Mouse (Mus musculus) bone marrow macrophage, adult 2 months (primary cell): ENCODE measurements around the gene Cldn14.

ENCODE experiments used
- CTCF ChIP-seq: IDR thresholded peaks from 2 replicates; pipeline ENCODE4 v1.5.1; 2012; ENCODE audit warnings: low read depth, mild to moderate bottlenecking, low read length, moderate library complexity
- POLR2A ChIP-seq: IDR thresholded peaks from 2 replicates; pipeline ENCODE4 v1.6.1; 2012; ENCODE audit warnings: mild to moderate bottlenecking, low read depth, low read length, borderline replicate concordance

- TF ChIP-seq CTCF (no peak), POLR2A (no peak)
Observed at GRCm38 (mm10) chr16:93956986-93957385, 51.7 kb downstream of the Cldn14 start.
